Mouse (Mus musculus) granulocyte monocyte progenitor cell, adult 5-6 weeks (primary cell): ENCODE data around the gene Calhm5. TPM values are rescaled to one million over a fixed set of nuclear protein-coding genes. Genes with fewer than 3 reads are reported as not detected.

Source experiments
- ATAC-seq: replicated peaks from 2 replicates; pipeline ENCODE4 v1.8.0; 2016; ENCODE audit warnings: mild to moderate bottlenecking, moderate TSS enrichment, inconsistent platforms; ENCODE audit not compliant: poor library complexity, severe bottlenecking
- total RNA-seq, 2 experiments: library from RNA; stranded (forward) in 1 of 2; stranded (reverse) in 1 of 2; fragments of 200-712, 200-1000 nt in 1 of 2; fragments of >200 nt in 1 of 2; fragmentation: Nextera tagmentation in 1 of 2; gene quantifications; 2 replicates each; pipeline ENCODE4 v1.2.3; 2014 to 2017

Gene Calhm5
- total RNA-seq (2014; fragmentation: Nextera tagmentation) = not detected in 2 replicates
- total RNA-seq (2017) = not detected in 2 replicates

DNA sequence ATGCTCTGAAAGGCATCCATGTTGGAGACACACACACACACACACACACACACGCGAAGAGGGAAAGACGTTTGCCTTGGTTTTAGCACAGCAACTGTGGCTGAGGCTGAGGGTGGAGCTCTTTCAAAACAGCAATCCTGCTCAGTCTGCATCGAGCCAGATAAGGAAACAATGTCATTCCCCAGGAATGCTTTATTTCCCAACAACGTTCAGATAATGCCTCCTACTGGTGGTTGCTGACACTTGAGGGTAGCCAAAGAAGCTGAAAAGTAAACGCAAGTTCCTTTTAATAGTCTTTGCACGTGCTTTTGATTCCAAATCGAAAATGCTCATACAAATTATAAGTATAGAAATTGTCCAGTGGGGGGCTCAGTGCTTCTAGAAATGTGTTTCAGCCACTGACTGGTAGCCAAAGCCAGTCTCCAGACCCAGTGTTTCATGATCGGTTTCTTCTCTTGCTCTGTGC, at the start of gene Calhm5:
Gene Calhm5, minus strand, starts transcription at position 102 of the 466 bp plus-strand sequence.
- peak; percentile 80 for ATAC-seq

DNA sequence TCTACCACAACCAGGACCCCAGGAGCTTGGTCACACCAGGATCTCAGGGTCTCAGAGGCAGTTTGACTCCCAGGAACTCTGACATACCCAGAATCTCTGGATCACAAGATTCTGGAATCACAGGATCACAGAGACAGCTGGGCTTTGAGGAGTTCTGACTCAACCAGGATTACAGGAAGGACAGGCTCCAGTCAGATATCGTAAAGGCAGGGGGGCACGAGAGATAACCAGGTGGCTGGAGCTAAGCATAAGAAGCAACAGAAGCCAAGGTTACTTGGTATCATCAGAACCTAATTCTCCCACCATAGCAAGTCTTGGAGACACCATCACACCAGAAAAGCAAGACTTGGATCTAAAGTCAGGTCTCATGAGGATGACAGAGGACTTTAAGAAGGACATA, 45.4 kb upstream of the Calhm5 start:
- no peak for ATAC-seq

DNA sequence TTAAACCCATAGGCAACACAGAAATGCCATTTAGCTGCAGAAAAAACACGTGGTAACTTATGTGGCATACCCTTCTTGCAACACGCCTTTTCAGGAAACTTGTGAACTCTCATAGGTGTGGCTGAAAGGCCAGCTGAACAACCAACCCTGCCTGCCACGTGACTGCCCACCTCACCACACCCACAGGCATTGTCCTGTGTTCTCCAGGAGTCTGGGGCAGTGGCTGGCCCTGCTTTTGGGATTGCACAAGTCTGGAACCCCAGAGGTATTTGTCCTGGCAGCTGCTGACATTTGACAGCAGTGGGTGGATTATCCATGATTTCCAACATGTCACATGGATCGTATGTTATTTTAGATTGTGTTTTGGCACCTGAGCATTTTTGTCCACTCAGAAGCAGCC, 43.4 kb upstream of the Calhm5 start:
- ATAC-seq = peak; percentile 80

DNA sequence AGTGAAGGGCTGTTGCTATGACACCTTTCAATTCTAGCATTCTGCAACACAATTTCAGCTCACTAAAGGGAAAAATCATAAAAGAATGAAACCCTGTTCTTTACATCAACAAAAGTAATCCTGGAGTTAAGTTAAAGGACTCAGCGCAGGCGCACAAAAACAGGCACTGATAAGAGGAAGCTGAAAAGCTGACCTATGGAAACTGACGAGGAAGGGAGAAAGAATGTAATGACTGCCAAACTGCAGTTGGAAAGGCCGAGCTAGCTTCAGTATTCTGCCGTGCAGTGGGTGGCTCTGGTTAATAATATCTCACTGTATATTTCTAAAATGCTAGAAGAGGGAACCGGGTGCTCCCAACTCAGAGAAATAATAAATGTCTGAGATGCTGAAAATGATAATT, 41.7 kb upstream of the Calhm5 start:
- peak; percentile 58; the same call in 1 of the 2 replicates for ATAC-seq

DNA sequence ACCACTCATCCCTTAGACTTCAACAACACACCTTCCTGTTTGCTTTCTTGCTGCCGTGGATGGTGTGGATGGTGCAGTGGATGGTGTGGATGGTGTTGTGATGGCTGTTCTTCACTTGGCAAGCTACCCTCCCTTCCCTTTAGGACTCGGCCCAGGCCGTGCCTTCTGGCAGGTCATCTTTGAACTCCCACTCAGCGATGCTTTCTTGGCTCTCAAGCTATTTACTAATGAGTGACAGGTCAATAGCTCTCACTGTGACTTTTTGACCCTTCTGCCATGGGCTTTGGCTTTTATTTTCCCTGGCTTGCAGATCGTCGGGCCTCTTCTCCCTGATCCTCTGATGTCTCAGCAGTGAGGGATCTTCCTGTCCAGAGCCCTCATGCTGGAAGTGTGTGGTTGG, 40.1 kb upstream of the Calhm5 start:
- ATAC-seq = no peak

DNA sequence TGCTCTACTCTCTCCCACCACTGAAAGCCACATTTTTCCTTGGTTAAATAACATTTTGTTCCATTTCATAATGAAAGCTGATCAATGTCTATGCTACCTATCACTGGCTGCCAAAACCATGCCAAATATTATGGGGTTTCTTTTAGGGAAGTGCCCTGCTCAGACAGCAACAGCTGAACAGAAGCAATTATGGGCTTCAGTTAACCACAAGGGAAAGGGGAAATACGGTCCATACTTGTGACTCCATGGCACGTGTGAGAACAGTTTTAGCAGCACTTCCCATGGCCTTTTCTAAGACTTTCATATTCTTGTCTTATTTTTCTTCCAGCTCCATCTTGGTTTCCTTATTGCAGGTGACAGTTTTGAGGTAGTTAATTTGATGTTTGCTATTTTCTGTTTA, 35.0 kb upstream of the Calhm5 start:
- ATAC-seq = peak; percentile 76

DNA sequence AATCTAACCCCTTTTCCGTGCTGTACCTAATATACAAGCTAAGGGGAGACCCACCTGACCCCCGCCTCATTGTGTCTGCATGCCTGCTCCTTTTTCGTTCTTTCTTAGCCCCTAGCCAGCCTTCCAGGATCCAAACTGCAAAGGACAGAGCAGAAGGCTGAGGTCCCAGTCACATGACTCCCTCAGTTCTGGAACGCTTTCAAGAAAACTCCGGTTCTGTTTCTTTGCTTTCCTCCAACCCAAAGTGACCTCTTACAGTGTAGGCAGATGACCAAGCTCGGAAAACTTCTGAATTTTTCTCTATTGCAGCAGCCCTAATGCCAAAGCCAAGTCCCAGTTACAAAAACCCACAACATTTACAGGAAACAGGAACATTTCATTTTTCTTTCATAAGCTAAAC, 32.1 kb upstream of the Calhm5 start:
- ATAC-seq = peak; percentile 29

DNA sequence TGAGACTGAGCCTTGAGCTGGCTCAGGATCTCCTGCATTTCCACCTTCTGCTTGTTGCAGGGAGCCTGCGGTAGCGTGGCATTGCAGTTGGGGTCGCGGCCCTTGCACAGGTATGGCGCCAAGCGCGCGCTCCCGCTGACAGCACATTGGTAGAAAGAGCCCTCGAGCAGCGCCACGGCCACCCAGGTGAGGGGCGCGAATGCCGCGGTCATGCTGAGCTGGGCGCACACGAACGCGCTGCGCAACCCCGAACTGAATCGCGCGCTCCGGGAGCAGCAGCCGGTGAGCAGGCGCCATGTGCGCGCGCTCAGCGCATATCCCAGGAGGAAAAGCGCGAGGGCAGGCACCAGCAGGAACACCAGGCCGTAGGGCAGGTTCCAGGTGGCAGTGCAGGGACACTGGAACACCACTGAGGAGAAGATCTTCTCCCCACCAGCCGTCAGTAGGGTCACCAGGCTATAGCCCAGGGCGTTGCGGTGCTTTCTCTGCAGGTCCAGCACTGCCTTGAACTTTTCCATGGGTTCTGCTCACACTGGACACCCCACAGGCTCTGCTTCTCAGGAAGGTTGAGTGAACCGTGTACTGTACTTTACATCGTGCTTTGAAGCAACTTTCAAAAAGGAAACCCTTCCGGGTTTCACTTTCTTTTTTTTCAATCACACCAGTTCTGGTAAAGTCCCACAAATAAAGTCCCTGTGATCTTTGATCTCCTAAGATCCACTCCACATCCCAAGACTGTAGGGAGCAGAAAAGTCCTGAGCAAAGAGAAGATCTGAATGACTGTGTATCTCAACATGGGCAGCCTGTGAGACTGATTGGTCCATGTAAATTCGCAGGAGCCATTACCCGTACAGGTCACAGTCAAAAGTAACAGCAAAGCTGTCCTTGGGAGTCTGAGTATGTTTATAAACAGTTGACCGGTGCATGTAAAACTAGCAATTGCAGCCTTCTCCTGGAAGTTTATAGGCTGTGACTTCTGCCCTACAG, 31.4 kb upstream of the Calhm5 start, which contains the start of gene Calhm6:
Gene Calhm6, minus strand, starts transcription at position 593 of the 987 bp plus-strand sequence.
- peak; percentile 32 for ATAC-seq

DNA sequence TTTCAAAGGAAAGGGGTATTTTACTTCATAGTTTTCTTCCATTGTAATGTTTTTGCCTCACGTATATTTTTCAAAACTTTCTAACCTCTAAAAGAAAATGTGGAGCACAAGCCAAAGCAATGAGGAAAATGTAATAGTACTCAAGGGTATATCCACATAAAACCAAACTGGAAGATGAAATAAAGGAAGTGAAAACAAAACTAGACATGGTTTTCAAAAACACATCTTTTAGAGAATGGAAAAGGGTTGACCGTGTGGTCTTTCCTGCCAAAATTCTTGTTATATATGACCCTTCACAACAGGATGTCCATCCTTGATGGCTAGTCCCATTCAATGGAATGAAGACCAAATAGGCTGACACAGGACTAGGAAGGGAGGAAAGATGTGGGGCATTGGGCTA, 22.1 kb upstream of the Calhm5 start:
- peak; percentile 66 for ATAC-seq

DNA sequence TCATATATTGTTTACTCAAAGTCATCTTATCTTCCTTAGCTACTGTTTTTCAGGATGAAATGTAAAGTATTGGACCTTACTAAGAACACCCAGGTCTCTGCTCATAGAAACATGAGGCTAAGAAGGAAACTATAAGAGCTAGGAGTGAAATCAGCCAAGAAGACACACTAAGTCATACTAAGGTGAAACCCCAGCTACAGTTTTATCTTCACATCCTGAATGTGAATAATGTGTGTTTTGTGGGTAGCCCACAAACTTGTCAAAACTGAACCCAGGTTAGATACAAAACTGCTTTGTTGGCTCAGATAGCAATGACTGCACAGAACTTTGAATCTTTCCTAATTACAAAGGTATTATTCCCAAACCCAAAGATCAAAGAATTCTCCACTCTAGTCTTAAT, 21.5 kb upstream of the Calhm5 start:
- ATAC-seq = no peak

DNA sequence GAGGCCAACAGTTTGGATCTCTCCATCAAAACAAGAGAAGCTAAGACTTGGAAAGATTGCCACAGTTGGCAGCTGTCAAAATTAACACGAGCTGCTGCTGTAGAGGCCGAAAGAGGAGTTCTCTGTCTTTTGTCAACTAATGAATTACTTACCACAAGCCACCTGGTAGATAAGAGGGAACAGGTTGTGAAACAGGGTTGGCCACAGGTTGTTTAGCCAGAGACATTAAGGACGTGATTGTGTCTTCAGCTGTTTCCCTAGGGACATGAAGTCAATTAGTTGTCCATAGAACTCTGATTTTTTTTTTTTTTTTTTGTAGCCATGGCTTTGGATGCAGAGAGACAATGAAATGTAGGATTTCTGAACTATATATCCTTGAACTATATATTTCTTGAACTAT, 20.8 kb upstream of the Calhm5 start:
- peak; percentile 55 for ATAC-seq

DNA sequence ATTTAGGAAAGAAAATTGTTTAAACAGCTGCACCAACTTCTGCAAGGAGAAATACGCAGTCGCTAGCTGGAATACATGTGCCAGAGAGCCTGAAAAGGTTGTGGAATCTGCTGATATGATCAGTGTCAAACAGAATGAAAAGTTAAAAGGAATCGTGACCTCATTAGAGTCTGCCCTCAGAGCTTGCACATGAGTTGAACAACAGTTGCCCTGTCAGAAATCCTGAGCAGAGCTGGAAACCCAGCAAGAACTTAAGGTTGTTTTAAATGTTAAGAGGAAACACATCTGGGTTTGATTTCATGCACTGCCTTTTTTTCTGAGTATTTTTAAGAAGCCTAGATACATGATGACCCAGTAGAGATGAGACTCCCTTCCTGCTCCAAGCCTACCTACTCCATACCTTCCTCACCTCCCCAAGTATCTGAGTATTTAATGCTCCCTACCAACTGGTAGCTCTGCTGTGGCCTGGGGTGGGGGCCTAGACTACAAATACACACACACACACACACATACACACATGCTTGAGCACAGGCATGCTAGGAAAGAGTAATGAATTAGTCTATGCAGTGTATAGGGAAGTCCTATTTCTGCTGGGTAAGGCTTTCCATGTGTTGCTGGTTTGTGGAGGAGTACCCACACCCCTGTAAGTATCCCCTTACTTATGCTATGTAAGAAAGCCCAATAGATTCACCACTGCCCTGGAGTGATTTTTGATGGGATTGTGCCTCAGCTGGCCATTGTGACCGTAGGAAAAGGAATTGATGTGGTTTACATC, 15.8 kb upstream of the Calhm5 start:
- ATAC-seq = no peak

DNA sequence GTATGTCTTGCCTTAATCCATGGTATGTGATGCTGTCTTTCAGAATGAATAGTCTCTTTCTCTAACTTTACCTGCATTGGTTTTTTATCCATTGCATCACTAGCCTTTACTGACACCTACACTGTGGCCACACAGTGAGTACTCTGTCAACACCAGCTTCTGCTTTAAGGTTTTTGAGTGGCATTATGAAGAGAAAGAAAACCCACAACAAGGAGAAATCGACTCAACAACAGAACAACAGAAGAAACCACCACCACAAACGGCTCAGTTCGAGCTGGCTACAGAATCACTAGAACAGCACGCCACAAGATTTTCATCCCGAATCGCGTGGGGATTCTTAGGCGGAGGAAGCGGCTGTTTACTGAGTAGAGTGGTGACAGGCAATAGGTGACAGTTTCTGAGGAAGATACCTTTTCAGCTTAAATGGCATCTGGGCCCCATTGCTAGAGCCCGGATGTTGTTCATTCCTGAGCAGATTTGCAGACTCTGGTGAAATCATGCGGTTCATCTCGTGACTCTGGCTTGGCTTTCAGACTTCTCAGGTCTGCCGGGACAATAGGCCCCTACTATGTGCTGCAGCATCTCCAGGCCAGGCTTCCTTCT, 14.6 kb upstream of the Calhm5 start:
- 0 out of 2 replicates have a peak, but pooled peaks have one; percentile 7 for ATAC-seq

DNA sequence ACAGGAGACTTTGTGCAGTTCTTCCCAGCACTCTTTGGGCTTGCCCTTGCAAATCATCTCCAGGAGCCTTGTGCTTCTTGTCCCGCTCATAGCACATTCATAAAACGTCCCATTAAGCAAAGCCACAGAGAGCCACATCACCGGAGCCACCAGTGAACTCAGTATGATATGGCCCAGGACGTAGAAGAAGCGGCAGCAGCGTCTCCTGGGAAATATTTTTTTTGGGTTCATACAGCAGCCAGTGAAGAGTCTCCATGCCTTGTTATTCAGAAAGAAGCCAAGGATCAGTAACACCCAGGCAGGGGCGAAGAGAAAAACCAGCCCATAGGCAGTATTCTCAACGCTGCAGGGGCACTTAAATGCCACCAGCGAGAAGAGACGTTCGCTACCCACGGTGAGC, 355 bp downstream of the Calhm5 start:
- ATAC-seq = no peak

DNA sequence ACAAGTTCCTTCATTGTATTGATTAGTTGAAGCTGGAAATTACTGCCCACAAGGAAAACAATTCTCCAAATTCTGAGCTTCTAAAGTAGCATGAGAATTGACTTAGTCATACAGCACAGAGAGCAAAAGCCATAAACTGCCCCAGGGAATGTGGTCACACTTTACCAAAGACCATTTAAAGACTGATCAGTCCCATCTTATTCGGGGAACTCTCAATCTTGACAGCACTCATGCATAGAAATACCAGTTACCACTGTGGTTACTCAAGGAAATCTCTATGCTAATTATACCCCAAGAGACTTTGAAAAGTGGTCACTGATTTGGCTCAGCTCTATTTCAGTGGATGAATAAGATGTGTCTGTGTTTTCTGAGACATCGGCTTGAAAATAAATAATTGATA, 1.2 kb downstream of the Calhm5 start:
- no peak for ATAC-seq

DNA sequence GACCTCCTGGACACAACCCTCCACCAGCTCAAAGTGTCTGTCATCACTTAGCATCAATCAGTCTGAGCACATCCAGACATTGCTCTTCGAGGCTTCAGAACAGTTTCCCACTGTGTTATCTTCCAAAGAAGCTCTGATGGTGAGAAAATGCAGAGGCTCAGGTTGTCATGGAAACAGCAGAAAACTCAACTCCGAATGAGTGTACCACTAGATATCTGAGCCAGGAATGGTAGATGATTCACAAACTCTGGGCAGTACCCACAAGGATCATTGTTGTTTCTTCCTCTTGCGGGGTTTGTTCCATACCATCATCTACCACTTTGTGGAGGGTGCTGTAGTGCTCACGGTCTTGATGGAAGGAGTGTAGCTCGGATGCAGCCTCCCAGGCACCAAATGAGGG, 4.4 kb downstream of the Calhm5 start:
- ATAC-seq = no peak

DNA sequence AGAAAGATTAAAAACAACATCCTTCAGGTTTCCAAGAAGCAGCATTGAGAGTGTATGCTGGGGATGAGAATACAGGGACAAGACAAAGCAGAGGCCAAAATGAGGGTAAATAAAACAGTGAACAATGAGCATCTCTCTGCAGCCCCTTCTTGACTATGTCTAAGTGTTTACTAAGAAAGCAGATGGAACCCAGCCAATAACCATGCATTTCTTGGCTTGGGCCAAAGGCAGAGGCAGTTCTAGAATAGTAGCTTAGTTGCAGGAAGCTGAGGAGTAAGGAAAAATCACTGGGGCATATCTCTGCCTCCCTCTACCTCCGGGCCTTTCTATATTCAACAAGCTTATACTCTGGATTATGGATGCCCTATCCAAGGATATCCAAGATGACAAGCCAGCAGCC, 5.8 kb downstream of the Calhm5 start:
- no peak for ATAC-seq

DNA sequence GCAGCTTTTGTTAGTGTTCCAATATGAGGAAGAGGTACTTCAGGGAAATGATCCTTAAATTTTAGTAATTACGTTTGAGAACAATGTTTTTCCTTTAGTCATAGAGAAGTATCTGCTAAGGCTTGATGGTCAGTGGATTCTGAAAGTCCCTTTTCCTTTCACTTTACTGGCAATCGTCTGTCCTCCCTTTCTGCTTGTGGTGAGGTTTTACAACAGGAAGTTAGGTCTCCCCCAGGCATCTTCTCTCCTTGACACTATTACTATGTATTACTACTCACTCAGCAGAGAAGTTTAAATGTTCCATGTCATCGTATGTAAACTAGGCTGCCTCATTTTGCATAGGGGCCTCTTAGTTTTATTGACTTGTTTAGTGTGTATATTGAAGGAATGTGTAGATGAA, 6.8 kb downstream of the Calhm5 start:
- peak; percentile 65 for ATAC-seq

DNA sequence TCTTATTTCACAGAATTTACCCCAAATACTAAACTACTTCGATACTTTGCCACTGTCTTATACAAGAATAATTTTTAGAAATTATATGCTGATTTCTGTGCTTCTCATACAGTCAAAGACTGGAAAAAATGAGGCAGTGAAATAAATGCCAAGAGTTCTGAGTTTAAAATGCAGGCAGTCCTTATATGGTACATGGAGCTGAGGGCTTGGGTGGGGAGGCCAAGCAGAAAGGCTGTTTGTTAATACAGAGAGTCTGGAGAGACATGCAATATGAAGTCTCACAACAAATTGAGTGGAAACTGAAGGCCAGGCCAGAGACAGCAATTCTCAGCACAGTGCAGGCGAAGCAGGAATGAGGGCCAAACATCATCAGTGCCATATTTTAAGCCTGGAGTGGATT, 7.8 kb downstream of the Calhm5 start:
- ATAC-seq = no peak

DNA sequence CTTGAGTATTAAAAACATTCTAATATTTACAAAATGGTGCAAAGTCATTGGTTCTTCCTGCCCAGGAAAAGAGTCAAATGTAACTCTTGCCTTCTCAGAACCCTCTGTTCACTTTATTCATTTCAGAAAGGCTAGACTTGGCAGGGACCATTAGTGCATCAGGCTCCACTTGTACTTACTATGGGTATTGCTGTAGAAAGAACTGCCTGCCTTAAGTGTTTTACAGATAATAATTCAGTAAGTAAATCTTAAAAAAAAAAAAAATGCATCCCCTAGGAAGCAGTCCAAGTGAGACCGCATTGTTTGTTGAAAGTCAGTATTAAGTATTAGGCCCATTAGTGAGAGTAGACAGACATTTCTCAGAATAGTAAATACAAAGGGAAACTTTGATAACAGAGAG, 9.8 kb downstream of the Calhm5 start:
- no peak for ATAC-seq
